Mouse (Mus musculus) limb, embryonic 14.5 days (tissue): ENCODE measurements at regions not wholly inside any gene's neighbourhood (a gene's known extent, or its start where the extent isn't known, plus 50 kb on each side); places are given as distances from the start of the nearest gene placed in this dataset.

Experiments used
- ATAC-seq: fragments of 200-750 bp; cut with Nextera tagmentation; 2 replicates; pipeline ENCODE4 v1.8.0; 2017; ENCODE audit warnings: low read depth, moderate number of reproducible peaks, moderate TSS enrichment; ENCODE audit not compliant: low FRiP score
- DNase-seq: peaks from one replicate; pipeline ENCODE4 v3.0.0-alpha.2; 2015; ENCODE audit warnings: low spot score
- H3K27ac ChIP-seq: fragments of 300-500 bp; sonication (generic); replicated peaks from 2 replicates; pipeline ENCODE4 v1.5.1; 2014; ENCODE audit warnings: low read depth, mild to moderate bottlenecking, low read length, moderate library complexity, mixed read lengths
- H3K27me3 ChIP-seq: fragments of 300-500 bp; sonication (generic); 2 replicates; pipeline ENCODE4 v1.6.1; 2014; ENCODE audit warnings: low read length, mixed read lengths; ENCODE audit not compliant: control insufficient read depth, insufficient read depth
- H3K36me3 ChIP-seq: fragments of 300-500 bp; sonication (generic); 2 replicates; pipeline ENCODE4 v1.6.1; 2014; ENCODE audit warnings: mild to moderate bottlenecking, low read length, moderate library complexity, mixed read lengths; ENCODE audit not compliant: control insufficient read depth, insufficient read depth
- H3K4me1 ChIP-seq: fragments of 300-500 bp; sonication (generic); 2 replicates; pipeline ENCODE4 v1.6.1; 2014; ENCODE audit warnings: antibody characterized with exemption, low read length, mixed read lengths; ENCODE audit not compliant: control insufficient read depth, insufficient read depth
- H3K4me2 ChIP-seq: fragments of 300-500 bp; sonication (generic); replicated peaks from 2 replicates; pipeline ENCODE4 v1.6.1; 2014; ENCODE audit warnings: low read depth, mild to moderate bottlenecking, low read length, moderate library complexity; ENCODE audit not compliant: severe bottlenecking
- H3K4me3 ChIP-seq: fragments of 300-500 bp; sonication (generic); replicated peaks from 2 replicates; pipeline ENCODE4 v1.5.1; 2014; ENCODE audit warnings: low read length
- H3K9ac ChIP-seq: fragments of 300-500 bp; sonication (generic); 2 replicates; pipeline ENCODE4 v1.6.1; 2014; ENCODE audit warnings: mild to moderate bottlenecking, low read depth, low read length, moderate library complexity; ENCODE audit not compliant: severe bottlenecking
- H3K9me3 ChIP-seq: fragments of 300-500 bp; sonication (generic); 2 replicates; pipeline ENCODE4 v1.6.1; 2016; ENCODE audit warnings: low read length; ENCODE audit not compliant: control insufficient read depth
- POLR2A ChIP-seq: fragments of 200-500 bp; IDR thresholded peaks from 2 replicates; pipeline ENCODE4 v1.8.0; 2012; ENCODE audit warnings: inconsistent platforms, mild to moderate bottlenecking, moderate library complexity, borderline replicate concordance; ENCODE audit not compliant: insufficient read depth, insufficient read length; ENCODE audit errors: extremely low read depth
- WGBS: fragments of 180-500 bp; shearing (Covaris S2); extraction: QIAGEN DNeasy Blood & Tissue Kit; methylation state at CpG from one replicate; pipeline ENCODE4 v1.1.7; 2014; 5-methylcytosine and 5-hydroxymethylcytosine counted together

DNA sequence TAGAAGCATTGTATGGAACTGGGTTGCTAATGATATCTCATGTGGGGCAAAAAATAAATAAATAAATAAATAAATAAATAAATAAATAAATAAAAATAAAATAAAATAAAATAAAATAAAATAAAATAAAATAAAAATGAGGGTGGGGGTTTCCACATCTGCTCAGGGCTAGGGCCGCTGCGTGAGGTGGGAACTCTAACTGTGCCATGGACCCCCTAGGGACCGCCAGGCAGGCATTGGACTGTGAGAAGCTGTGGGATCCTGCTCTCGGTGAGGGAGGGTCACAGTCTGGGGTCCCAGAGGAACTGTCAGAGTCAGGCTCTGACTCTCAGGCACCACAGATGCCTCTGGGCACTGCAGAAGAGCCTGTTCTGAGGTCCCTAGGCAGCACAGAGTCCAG, 904.2 kb downstream of the Jrkl start:
- no peak overlapping the region for H3K9ac ChIP-seq
- H3K36me3 ChIP-seq, result no peaks in the 10 kb centered on the region
- no peaks in the 10 kb centered on the region for H3K4me1 ChIP-seq
- H3K9me3 ChIP-seq, result no peaks in the 10 kb centered on the region
- ATAC-seq, result 0 out of 2 replicates have a peak, but pooled peaks have one; percentile 12
- H3K27me3 ChIP-seq, result no peaks in the 10 kb centered on the region
- no peak overlapping the region for H3K4me3 ChIP-seq
- WGBS, result 85% methylated on average over 4 of the region's 4 CpGs
- no peak overlapping the region for H3K4me2 ChIP-seq
- H3K27ac ChIP-seq, result no peak overlapping the region
- DNase-seq, result no peak
- no peak for TF ChIP-seq POLR2A

DNA sequence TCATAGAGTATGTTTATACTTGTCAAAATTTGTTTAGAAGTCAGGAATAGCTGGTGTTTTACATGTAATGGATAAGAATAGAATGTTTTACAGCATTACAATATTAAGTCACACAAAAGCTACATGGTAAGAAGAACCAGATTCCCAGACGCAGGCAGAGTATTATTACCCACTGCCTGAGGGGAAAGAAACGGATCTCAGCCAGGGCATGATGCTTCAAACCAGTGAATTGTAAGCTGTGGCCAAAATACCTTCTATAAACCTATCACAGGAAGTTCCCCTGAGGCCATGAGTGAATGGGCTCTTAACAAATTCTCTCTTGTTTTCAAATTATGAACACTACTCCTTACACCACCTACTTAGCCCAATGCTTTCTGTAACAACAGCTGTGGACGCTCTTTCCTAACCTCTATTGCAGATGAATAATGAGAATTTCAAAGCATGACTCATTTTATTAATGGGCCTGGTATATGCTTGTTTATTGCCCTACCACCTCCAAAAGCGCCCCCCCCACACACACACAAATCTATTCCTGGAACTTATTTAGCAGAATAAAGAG, 932.0 kb downstream of the Jrkl start:
- Histone ChIP-seq H3K9ac (no peak overlapping the region), H3K4me1 (no peaks in the 10 kb centered on the region), H3K4me3 (no peak overlapping the region), H3K27me3 (no peaks in the 10 kb centered on the region), H3K9me3 (no peaks in the 10 kb centered on the region), H3K4me2 (no peak overlapping the region), H3K27ac (no peak overlapping the region), H3K36me3 (no peaks in the 10 kb centered on the region)
- ATAC-seq (no peak), DNase-seq (peak; percentile 3)
- TF ChIP-seq POLR2A, result no peak
- 33% methylated on average over 4 of the region's 4 CpGs for WGBS

DNA sequence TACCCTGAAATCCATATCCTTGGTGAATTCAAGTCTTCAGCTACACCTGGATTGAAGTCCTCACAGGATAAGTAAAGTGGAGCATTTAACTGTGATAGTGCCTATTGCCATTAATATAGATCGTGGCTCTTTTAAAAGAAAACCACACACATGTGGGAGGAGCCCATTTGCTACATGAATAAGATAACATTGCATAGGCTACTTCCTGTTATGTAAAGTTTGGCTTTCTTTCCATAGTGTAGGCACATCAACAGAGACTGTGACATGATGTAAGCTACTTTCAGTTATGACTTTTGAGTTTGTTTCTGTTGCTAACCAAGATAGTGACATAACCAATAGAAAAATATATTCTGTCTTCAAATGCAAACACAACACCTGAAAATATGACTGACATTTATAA, 932.6 kb downstream of the Jrkl start:
- ATAC-seq, result no peak
- H3K4me2 ChIP-seq, result no peak overlapping the region
- no peak for TF ChIP-seq POLR2A
- DNase-seq, result no peak
- 89% methylated on average over 1 of the region's 1 CpGs for WGBS
- no peaks in the 10 kb centered on the region for H3K4me1 ChIP-seq
- no peaks in the 10 kb centered on the region for H3K36me3 ChIP-seq
- H3K4me3 ChIP-seq, result no peak overlapping the region
- no peak overlapping the region for H3K27ac ChIP-seq
- H3K9me3 ChIP-seq, result no peaks in the 10 kb centered on the region
- H3K27me3 ChIP-seq, result no peaks in the 10 kb centered on the region
- H3K9ac ChIP-seq, result no peak overlapping the region
